Mouse (Mus musculus) spleen, postnatal 14 days (tissue): ENCODE measurements around the gene Serpinb1b.
"Not testable (repeated sequence)": the region's sequence is repeated elsewhere in the genome, so short reads cannot be mapped to it uniquely, and the experiment has no call there.

Source experiments
- DNase-seq, 2 experiments: peaks; one replicate each; pipeline ENCODE4 v3.0.0; 2021 to 2022; ENCODE audit warnings: low spot score in 2 of 2

Serpinb1b gene

DNA sequence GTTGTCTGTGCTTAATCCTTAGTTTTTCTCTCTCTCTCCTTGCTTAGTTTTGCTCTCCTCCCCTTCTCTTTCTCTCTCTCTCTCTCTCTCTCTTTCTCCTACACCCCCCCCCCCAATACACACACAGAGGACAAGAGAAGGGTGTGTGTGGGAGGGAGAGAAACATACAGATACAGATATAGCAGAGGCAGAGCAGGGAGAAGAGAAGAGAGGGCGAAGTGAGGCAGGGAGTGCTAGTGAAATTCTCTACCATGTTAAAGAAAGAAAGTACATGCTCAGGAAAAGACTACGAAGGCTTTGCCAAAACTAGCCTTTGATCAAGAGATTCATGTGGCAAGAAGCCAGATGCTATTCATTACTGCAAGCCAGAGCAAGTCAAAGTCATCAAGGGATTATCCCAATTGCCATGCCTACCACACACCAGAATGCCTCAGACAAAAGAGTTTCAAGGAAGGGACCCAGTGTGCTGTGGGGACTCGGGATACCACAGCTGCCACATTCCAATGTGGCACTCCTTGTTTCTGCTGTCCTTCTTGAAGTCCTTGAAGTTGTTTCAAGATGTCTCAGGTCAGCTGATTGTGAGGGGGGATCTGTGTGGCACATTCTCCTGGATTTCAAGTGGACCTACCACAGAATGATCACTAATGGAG is at the start of gene Serpinb1b:
Serpinb1b (plus strand) TSS at position 520 of the 650 bp plus-strand sequence.
- no peak for DNase-seq

DNA sequence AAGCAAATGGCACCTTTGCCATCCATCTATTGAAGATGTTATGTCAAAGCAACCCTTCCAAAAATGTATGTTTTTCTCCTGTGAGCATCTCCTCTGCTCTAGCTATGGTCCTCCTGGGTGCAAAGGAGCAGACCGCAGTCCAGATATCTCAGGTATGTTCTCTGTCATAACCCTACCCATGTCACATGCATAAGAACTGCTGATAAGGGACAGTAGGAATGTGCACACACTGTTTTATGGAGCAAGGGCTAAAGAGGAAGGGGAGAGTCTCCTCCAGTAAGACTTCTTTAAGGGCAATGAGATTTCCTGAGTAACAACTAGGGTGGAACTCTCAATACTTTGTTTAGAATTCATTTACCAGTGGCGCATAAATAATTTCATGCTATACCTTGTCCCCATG is 48.9 kb upstream of the Serpinb1b start:
- not testable (repeated sequence) for DNase-seq

DNA sequence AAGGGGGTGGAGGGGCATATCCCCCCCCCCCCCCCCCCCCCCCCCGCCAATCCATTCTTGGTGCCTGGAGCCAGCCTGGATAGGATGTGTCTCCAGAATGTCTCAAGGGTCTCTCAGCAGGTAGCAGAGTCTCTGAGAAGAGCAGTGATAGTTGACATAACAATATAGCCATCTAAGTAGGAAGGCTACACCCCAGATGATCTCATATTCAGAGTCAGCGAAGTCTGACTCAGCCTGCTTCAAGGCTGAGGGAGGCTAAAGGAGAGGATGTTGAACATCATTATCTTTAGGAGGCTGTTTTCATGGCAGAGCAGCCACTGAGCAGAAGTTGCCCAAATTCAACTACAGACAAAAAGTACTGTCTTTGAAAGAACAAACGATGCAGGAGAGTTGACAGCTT is 48.1 kb upstream of the Serpinb1b start:
- no peak for DNase-seq

GRCm38 (mm10) chr13:33035506-33035905 is 42.9 kb upstream of the Serpinb1b start:
- no peak for DNase-seq

DNA sequence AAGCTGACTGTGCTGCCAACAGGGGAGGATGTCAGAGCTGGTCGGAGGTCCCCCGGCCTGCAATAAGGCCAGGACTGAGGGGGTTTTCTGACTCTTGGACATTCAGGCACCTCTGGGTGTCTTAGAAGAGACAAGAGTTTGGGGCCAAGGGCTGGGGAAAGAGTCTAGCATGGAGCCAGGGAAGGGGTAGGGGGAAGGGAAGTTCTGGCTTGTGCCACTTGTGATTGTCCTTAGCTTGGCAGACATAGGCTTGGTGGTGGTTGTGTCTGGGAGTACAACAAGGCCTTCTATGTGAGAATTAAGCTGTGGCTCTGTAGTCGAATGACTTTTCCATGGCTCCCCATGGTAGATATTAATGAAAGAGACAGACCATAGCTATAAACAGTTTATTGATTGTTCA is 34.8 kb upstream of the Serpinb1b start:
- DNase-seq: no peak

DNA sequence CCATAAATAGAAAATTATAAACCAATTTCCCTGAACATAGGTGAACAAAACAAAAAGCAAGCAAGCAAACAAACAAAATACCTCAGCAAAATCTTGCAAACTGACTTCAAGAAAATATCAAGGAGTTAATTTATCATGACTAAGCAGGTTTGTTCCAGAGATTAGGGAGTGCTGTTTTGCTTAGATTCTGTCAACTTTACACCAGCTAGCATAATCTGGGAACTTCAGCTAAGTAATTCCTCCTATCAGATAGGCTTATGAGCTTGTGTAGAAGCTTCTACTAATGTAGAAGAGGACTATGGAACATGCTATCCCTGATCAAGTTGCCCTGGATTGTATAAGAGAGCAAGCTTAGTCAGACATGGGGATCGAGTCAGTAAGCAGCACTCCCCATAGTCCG is 31.1 kb upstream of the Serpinb1b start:
- DNase-seq: no peak

GRCm38 (mm10) chr13:33048187-33048586 is 30.2 kb upstream of the Serpinb1b start:
- DNase-seq: no peak

GRCm38 (mm10) chr13:33051697-33052096 is 26.7 kb upstream of the Serpinb1b start:
- DNase-seq: no peak

- no peak for DNase-seq
These were observed 15.3 kb upstream of the Serpinb1b start for GRCm38 (mm10) chr13:33063048-33063447.

DNA sequence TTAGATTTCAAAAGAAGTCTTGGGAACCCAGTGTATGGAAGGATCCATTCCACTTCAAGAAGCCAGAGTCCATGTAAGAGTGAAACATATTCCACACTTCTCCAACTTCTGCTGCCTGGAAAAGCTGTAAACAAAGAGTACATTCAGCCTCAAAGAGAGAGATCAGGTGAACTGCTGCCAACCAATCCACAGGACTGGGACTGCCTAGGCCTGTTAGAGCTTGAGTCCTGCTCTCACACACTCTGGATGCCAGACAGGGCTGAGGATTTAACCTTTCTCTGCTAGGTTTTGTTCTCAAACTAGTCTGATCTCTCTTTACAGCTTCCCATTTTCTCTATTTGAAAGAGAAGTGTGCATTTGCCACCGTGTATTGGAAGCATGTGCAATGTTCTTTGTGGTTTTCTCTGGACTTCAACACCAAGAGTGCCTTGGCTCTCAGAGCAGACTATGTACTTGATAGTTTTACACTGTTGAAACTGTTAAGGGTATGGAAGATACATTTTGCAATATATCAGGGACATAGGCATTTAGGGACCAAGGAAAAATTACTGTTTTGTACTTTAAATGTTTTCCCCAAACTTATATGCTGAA is 10.9 kb upstream of the Serpinb1b start:
- no peak for DNase-seq

- DNase-seq: peak in 1 of 2 experiments; percentile 6
These were observed 10.2 kb upstream of the Serpinb1b start for GRCm38 (mm10) chr13:33068164-33068563.

DNA sequence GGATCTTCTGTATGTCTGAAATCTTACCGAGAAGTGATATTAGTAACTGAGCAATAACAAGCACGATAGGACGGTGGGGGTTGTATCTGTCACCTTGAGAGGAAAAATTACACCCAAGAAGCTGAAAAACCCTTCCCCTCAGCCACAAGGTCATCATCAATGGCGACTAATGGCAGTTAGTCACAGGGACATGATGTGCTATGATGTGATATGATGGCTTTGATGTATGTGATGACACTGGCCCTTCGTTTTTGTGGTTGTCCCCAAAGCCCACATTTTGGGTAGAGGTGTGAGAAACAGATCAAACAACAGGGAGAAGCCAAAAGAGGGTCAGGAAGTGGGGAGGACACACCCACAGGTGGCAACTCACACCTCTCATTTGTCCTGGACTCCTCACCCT is 6.6 kb upstream of the Serpinb1b start:
- no peak for DNase-seq

DNA sequence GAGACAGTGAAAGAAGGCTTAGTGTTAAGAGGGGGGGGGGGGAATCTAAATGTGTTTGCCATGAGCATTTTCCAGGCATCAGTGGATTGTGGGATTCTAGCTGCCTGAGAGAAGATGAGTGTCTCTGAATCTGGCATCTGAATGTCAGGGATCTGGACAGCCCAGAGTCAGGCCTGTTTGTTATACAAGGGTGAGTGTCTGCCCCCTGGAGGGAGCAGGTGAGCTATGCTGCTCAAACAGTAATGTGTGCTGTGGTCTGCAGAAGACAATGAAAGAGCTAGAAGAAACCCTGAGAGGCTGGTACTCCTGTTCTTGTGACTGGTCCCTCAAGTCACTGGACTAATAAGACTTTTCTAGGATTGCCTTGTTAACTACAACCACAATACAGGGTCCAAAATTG is 4.3 kb upstream of the Serpinb1b start:
- peak in 1 of 2 experiments; percentile 49 for DNase-seq

- no peak for DNase-seq
These were observed 2.1 kb upstream of the Serpinb1b start for GRCm38 (mm10) chr13:33076247-33076646.

GRCm38 (mm10) chr13:33077026-33077685 is 1.2 kb upstream of the Serpinb1b start:
- DNase-seq: no peak

GRCm38 (mm10) chr13:33079391-33079790 is 1.0 kb downstream of the Serpinb1b start:
- DNase-seq: no peak

- peak in 1 of 2 experiments; percentile 5 for DNase-seq
These were observed 2.0 kb downstream of the Serpinb1b start for GRCm38 (mm10) chr13:33080356-33080755.

DNA sequence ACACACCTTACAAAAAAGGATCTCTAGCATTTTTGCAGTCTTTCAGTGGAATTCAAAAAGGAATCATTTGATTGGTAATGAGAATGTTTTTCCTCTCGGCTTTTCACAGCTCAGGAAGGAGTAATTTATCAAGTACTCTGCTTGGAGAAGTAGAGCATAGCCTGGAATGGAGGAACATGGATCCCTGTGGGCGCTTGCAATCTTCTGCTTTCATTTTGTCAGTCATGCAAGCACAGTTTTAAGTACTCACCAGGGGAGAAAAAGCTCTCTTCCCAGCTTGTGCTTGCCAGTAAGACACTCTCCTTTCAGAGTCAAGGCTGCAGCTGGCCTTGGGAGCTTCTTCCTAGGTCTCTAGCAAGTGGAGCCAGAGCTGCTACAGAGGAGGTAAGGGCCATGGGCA is 5.5 kb downstream of the Serpinb1b start:
- DNase-seq: no peak

GRCm38 (mm10) chr13:33084975-33085694 is 6.8 kb downstream of the Serpinb1b start:
- DNase-seq: no peak

GRCm38 (mm10) chr13:33085695-33086432 is 7.5 kb downstream of the Serpinb1b start:
- DNase-seq: no peak

DNA sequence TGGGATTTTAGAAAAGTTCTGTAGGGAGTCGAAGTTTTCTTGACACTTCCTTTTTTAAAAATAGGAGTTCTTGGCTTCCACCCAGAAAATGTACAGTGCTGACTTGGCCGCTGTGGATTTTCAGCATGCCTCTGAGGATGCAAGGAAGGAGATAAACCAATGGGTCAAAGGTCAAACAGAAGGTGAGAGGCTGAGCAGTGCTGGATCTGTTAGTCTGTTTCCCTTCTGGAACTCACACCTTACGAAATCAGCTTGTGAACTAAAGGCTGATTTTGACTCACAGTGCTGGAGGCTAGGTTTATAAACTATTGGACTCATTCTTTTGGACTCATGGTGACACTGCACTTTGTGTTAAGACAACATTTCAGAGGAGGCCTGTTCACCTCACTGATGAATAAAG is 11.2 kb downstream of the Serpinb1b start:
- no peak for DNase-seq

GRCm38 (mm10) chr13:33090546-33090945 is 12.2 kb downstream of the Serpinb1b start:
- DNase-seq: no peak
